In the genomic region with DNA sequence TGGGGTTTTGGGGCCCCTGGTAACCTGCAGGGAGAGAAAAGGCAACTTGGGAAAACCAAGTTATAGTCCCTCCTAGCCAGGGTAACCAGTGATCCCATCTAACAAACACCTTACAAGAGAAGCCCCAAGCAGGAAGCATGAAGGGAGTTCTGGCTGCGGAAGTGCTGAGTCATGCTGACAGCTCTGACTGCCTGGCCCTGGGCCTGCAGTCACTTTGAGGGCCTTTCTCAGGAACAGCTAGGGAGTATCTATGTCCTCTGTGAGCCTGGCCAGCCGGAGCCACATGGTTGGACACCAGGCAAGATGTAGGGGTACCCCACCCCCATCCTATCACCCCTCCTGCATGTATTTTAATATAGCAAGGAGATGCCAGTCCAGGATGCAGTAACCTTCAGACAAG, we compare ENCODE assay signal across 8 mouse cellular contexts. TPM values are rescaled to one million over a fixed set of nuclear protein-coding genes. Genes with fewer than 3 reads are reported as not detected.
DNase-seq lines count a peak whose midpoint lies in the region; ATAC-seq lines count a peak whose summit lies in the region.

No protein-coding gene starts in this region.

- H3K9me3 ChIP-seq in heart, embryonic 11.5 days (replicated peaks; ENCODE audit: control insufficient read depth, low read length): no peaks in the 10 kb centered on the region
- H3K9me3 ChIP-seq in liver, embryonic 15.5 days (replicated peaks): no peaks in the 10 kb centered on the region

- no peak overlapping the region for H3K4me3 ChIP-seq in heart, embryonic 11.5 days (ENCODE audit: low read depth, low read length)
- no peak overlapping the region for H3K4me3 ChIP-seq in liver, embryonic 15.5 days (replicated peaks)

- peak; percentile 56 for DNase-seq in right cerebral cortex, adult 18-20 months
- no peak for DNase-seq in right cerebral cortex, postnatal 4 days
- peak; percentile 67 for DNase-seq in adrenal gland, postnatal 25 days
- DNase-seq in testis, postnatal 10 days (ENCODE audit: low spot score): no peak
- no peak for DNase-seq in embryo, embryonic 9.5 days (ENCODE audit: extremely low spot score)
- no peak for DNase-seq in thymus, postnatal 10 days (ENCODE audit: low spot score in 2 of 2)

- 76% methylated on average over 2 of the region's 2 CpGs for WGBS in heart, embryonic 11.5 days (ENCODE audit: insufficient replicate concordance)
- WGBS in liver, embryonic 15.5 days (ENCODE audit: insufficient replicate concordance): 51% methylated on average over 2 of the region's 2 CpGs

- H3K4me1 ChIP-seq in heart, embryonic 11.5 days (ENCODE audit: control insufficient read depth, insufficient read depth, low read length): no peaks in the 10 kb centered on the region; the same call in 1 of the 2 replicates
- H3K4me1 ChIP-seq in liver, embryonic 15.5 days (replicated peaks): peaks cover 45% of the 10 kb centered on the region

- H3K27ac ChIP-seq in heart, embryonic 11.5 days (ENCODE audit: low read depth, low read length): no peak overlapping the region
- peak overlapping the region; percentile 87 for H3K27ac ChIP-seq in liver, embryonic 15.5 days (replicated peaks)

- H3K27me3 ChIP-seq in heart, embryonic 11.5 days (ENCODE audit: control insufficient read depth, insufficient read depth, low read length): no peaks in the 10 kb centered on the region
- no peaks in the 10 kb centered on the region for H3K27me3 ChIP-seq in liver, embryonic 15.5 days

- H3K4me2 ChIP-seq in heart, embryonic 11.5 days: no peak overlapping the region
- H3K4me2 ChIP-seq in liver, embryonic 15.5 days: peak overlapping the region; percentile 21; the same call in 1 of the 2 replicates

- H3K36me3 ChIP-seq in heart, embryonic 11.5 days (ENCODE audit: control insufficient read depth, insufficient read depth, low read length): peaks cover 44% of the 10 kb centered on the region
- H3K36me3 ChIP-seq in liver, embryonic 15.5 days (replicated peaks): peaks cover 91% of the 10 kb centered on the region

- no peak overlapping the region for H3K9ac ChIP-seq in heart, embryonic 11.5 days (ENCODE audit: low read depth, low read length)
- H3K9ac ChIP-seq in liver, embryonic 15.5 days: peak overlapping the region; percentile 26

- ATAC-seq in heart, embryonic 11.5 days (replicated peaks; ENCODE audit: insufficient number of reproducible peaks, low FRiP score, low TSS enrichment): peak; percentile 44; the same call in 1 of the 2 replicates
- peak; percentile 54 for ATAC-seq in liver, embryonic 15.5 days (ENCODE audit: insufficient read depth)

RNA-seq across cellular contexts. Expression of a gene that starts 16.3 kb away (rescaled TPM):
- 920 and 1,133 TPM in 2 replicates for total RNA-seq in adrenal gland, postnatal 25 days (2021)
- polyA plus RNA-seq in heart, embryonic 11.5 days (2014; fragmentation: Nextera tagmentation; extraction: Ambion mirVana): 38.6 and 54.6 TPM in 2 replicates
- polyA plus RNA-seq in liver, embryonic 15.5 days (2015; fragmentation: Nextera tagmentation; extraction: Ambion mirVana): 197 and 199 TPM in 2 replicates

Comparison
In these comparisons a context has a peak if more than half of its experiments do, and no peak if none do; other contexts are left out.
1. DNase-seq: peak in right cerebral cortex, adult 18-20 months (single experiment) and adrenal gland, postnatal 25 days (single experiment); none in right cerebral cortex, postnatal 4 days (single experiment), testis, postnatal 10 days (single experiment), embryo, embryonic 9.5 days (single experiment) and thymus, postnatal 10 days (0 of 2).